Mouse (Mus musculus) spleen, adult 2 months (tissue): ENCODE data around the gene Gm39566.

ENCODE experiments used
- CTCF ChIP-seq: fragments of 200-500 bp; IDR thresholded peaks from 2 replicates; pipeline ENCODE4 v1.5.1; 2011; ENCODE audit warnings: mild to moderate bottlenecking, inconsistent platforms; ENCODE audit not compliant: insufficient read depth, insufficient read length, insufficient replicate concordance; ENCODE audit errors: extremely low read depth
- POLR2A ChIP-seq: fragments of 200-500 bp; IDR thresholded peaks from 2 replicates; pipeline ENCODE4 v1.6.1; 2011; ENCODE audit warnings: low read depth, low read length, inconsistent platforms

DNA sequence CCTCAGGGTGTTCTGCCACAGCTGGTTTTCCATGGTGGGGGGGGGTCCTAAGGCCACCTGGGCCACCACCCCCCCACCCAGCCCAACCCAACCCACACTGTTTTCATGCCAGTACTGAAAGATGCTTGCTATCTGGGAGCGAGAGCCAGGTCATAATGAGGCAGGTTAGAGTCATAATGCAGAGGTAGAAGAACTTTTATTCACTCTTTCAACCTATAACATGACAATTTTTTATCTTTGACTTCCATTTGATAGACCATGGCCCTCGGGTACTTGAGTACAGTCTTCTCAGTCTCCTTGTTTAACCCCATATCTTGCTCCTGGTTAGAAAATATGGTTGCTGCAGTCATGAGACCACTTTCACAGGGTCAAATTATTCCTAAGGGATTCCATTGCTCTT is 3.3 kb upstream of the Gm39566 start, which contains the start of gene Spem2:
- TF ChIP-seq CTCF (no peak), POLR2A (no peak)
